Mouse (Mus musculus) bone marrow, adult 2 months (tissue): ENCODE measurements around the gene Ube2c.

ENCODE experiments used
- CTCF ChIP-seq: fragments of 200-500 bp; IDR thresholded peaks from 2 replicates; pipeline ENCODE4 v1.5.1; 2011; ENCODE audit warnings: low read length, control low read depth; ENCODE audit not compliant: control insufficient read depth, insufficient read depth
- POLR2A ChIP-seq: fragments of 200-500 bp; IDR thresholded peaks from 2 replicates; pipeline ENCODE4 v1.6.1; 2011; ENCODE audit warnings: low read depth, mild to moderate bottlenecking, control low read depth, low read length, borderline replicate concordance; ENCODE audit not compliant: control insufficient read depth

DNA sequence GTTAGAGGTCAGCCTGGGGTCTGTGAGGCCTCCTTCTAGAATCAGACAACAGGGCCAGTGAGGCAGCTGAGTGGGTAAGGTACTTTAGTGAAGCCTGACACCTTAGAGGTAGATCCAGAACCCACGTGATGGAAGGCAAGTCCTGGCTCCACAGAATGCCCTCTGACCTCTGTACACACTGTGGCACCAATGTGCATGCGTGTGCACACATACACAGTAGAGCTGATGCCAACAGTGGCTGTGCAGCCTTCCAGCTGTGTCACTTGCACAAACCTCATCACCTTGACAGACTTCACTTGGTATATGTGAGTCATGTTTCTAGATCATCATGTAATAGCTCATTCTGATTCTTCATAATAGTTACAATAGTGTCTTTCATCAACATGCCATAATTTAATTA is 17.2 kb upstream of the Ube2c start:
- TF ChIP-seq POLR2A (no peak), CTCF (no peak)
